Mouse (Mus musculus) ES-Bruce4 (cell line): ENCODE data around the gene Rbms3.

ENCODE experiments used
- CTCF ChIP-seq: IDR thresholded peaks from one replicate; pipeline ENCODE4 v1.8.1; 2011; ENCODE audit warnings: low read depth, low read length
- POLR2A ChIP-seq: IDR thresholded peaks from one replicate; pipeline ENCODE4 v1.8.1; 2011; ENCODE audit warnings: low read length; ENCODE audit not compliant: insufficient read depth

GRCm38 (mm10) chr9:116906955-116907354 is 722.8 kb downstream of the Rbms3 start:
- peak; percentile 36 for TF ChIP-seq CTCF
- TF ChIP-seq POLR2A: no peak
